ENCODE assay signal across 25 mouse cellular contexts in the genomic region with DNA sequence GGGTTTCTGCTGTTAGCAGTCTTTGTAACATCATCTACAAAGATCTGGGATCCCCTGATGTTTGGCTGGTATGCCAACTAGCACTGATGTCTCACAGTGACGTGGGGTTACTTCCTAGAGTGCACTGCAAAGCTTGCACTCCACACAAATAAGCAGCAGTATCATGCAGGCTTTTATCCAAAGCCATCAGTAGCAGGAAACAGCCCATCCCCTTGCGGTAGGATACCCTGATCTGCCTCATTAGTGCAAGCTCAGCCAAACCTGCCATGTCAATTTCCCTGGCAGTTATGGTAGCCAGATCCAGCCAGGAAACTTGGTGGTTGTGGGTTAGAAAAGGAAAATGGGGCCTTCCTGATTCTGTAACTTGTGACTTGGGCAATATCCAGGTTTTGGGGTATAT. TPM values are rescaled to one million over a fixed set of nuclear protein-coding genes. Genes with fewer than 3 reads are reported as not detected.
DNase-seq lines count a peak whose midpoint lies in the region; ATAC-seq lines count a peak whose summit lies in the region.
"Had no signal": no experiment of that assay in that cellular context is flagged by ENCODE, and none has a peak within 500 bp of the region (broad histone marks: within the 10 kb centered on the region; RNA-seq: fewer than 3 reads in every experiment).

No protein-coding gene starts in this region.

- peak; percentile 48 for ATAC-seq in common myeloid progenitor, adult 5-6 weeks (replicated peaks; ENCODE audit: low read depth, poor library complexity, severe bottlenecking)
- peak; percentile 57 to 71 for ATAC-seq in hematopoietic stem cell, adult 5-6 weeks (replicated peaks in 1 of 2; ENCODE audit: insufficient read depth in 1 of 2, low FRiP score in 2 of 2, low TSS enrichment in 1 of 2, low read depth in 1 of 2, poor library complexity in 2 of 2, severe bottlenecking in 2 of 2)
- ATAC-seq in inflammation-experienced regulatory T-cells, adult 6 months, result no peak
- ATAC-seq: activated CD4-positive, CD25-positive, alpha-beta regulatory T cell, adult 4 months; CD4-positive, CD25-positive, alpha-beta regulatory T cell, adult 4 months; forebrain, embryonic 14.5 days; forebrain, embryonic 16.5 days; Patski had no signal

- no peak for DNase-seq in spleen, adult 12 weeks (ENCODE audit: low spot score)
- DNase-seq in spleen, postnatal 4 days (ENCODE audit: low spot score in 2 of 2), result no peak
- DNase-seq: adrenal gland, adult 8-10 months; adrenal gland, postnatal 14 days; adrenal gland, postnatal 36 days; B cell, adult 2 months; cerebellum, adult 11-12 months; cerebellum, adult 2 months; cerebellum, adult 9-10 months; cerebellum, postnatal 10 days; cerebellum, postnatal 25 days; embryo, embryonic 11 days had no signal

RNA-seq across cellular contexts. Expression of a gene that starts 26.2 kb away (rescaled TPM):
- total RNA-seq in common myeloid progenitor, adult 5-6 weeks (2017), result 0.73 and 4.2 TPM in 2 replicates
- 0.99 TPM in 1 of 2 replicates, not detected in the other for total RNA-seq in hematopoietic stem cell, adult 5-6 weeks (2017)
- under 1 TPM in 2 of 3 experiments, not detected in 1; 0.31 to 0.58 TPM for polyA plus RNA-seq in inflammation-experienced regulatory T-cells, adult 6 months (2017; shearing (Covaris generic))
- total RNA-seq: adrenal gland, adult 18-20 months; adrenal gland, adult 8-10 months; adrenal gland, postnatal 14 days; adrenal gland, postnatal 36 days had no signal
- polyA plus RNA-seq: G1E, Patski had no signal

RNA-seq across cellular contexts. Expression of a gene that starts 27.1 kb away (rescaled TPM):
- 0.50 and 2.0 TPM in 2 replicates for total RNA-seq in common myeloid progenitor, adult 5-6 weeks (2017)
- total RNA-seq in hematopoietic stem cell, adult 5-6 weeks (2017), result 1.4 and 2.2 TPM in 2 replicates
- 10 to 100 TPM; 10.3 to 11.9 (median 10.8) TPM for polyA plus RNA-seq in inflammation-experienced regulatory T-cells, adult 6 months (2017; shearing (Covaris generic))
- polyA plus RNA-seq: erythroblast, embryonic 14.5 days had no signal

RNA-seq across cellular contexts. Expression of a gene that starts 54.8 kb away (rescaled TPM):
- total RNA-seq in common myeloid progenitor, adult 5-6 weeks (2017), result 4.5 and 7.1 TPM in 2 replicates
- 57.8 and 80.3 TPM in 2 replicates for total RNA-seq in hematopoietic stem cell, adult 5-6 weeks (2017)
- 10 to 100 TPM; 75.1 to 87.9 (median 83.8) TPM for polyA plus RNA-seq in inflammation-experienced regulatory T-cells, adult 6 months (2017; shearing (Covaris generic))
- polyA plus RNA-seq: cerebellum, adult 2 months; embryonic facial prominence, embryonic 11.5 days; forebrain, embryonic 12.5 days; forebrain, embryonic 14.5 days; forebrain, embryonic 16.5 days; Patski had no signal

RNA-seq across cellular contexts. Expression of a gene that starts 57.6 kb away (rescaled TPM):
- 9.6 and 11.6 TPM in 2 replicates for total RNA-seq in common myeloid progenitor, adult 5-6 weeks (2017)
- total RNA-seq in hematopoietic stem cell, adult 5-6 weeks (2017), result 7.1 and 14.4 TPM in 2 replicates
- polyA plus RNA-seq in inflammation-experienced regulatory T-cells, adult 6 months (2017; shearing (Covaris generic)), result 10 to 100 TPM; 10.0 to 18.3 (median 17.0) TPM
- polyA plus RNA-seq: G1E had no signal
